Mouse (Mus musculus): Measurements from ENCODE around the gene Gm6377. TPM values are rescaled to one million over a fixed set of nuclear protein-coding genes. Genes with fewer than 3 reads are reported as not detected.

Gene Gm6377
- polyA plus RNA-seq (2017; shearing (Covaris generic)): 0.14 TPM

GRCm38 (mm10) chrX:109196468-109196867 is at the start of gene Gm6377:
Gm6377 (plus strand) TSS chrX:109196756.

Other genes with a start within 250 kb of the Gm6377 start
- gene Hmgn5, start 183.4 kb upstream of the Gm6377 start, polyA plus RNA-seq (2017; shearing (Covaris generic)): 11.5 TPM
- 54.0 TPM for gene Sh3bgrl, start 101.4 kb upstream of the Gm6377 start, polyA plus RNA-seq (2017; shearing (Covaris generic))